ENCODE assay signal across 8 mouse cellular contexts in the genomic region with DNA sequence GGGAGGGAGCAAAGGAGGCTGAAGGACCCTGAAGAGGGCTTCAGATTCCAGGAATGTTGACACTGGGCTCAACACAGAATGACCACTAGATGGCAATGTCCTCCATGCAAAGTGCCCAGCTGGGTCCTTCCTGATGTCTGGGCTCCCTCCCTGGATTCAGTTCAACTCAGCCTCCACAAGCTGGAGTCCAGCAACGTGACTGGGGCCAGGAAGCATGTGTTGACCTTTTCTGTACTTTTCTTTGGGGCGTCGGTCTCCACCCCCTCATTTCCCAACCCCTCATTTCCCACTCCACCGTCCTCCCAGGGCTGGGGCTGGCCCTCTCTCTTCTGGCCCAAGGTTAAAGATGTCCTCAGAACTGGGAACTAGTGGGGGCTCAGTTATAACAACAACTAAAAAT. TPM values are rescaled to one million over a fixed set of nuclear protein-coding genes. Genes with fewer than 3 reads are reported as not detected.
A peak's percentile ranks its signal among the peaks of the same experiment; 100 is the strongest.
DNase-seq lines count a peak whose midpoint lies in the region; ATAC-seq and TF ChIP-seq lines count a peak whose summit lies in the region.

No protein-coding gene starts in this region.

- no peaks in the 10 kb centered on the region for H3K9me3 ChIP-seq in limb, embryonic 12.5 days
- H3K9me3 ChIP-seq in midbrain, embryonic 14.5 days (ENCODE audit: control insufficient read depth, low read length), result no peaks in the 10 kb centered on the region

- WGBS in bone marrow, adult 2 months, result 9% methylated on average over 4 of the region's 4 CpGs
- WGBS in limb, embryonic 12.5 days, result 6% methylated on average over 4 of the region's 4 CpGs
- WGBS in midbrain, embryonic 14.5 days, result 7% methylated on average over 4 of the region's 4 CpGs
- 31% methylated on average over 4 of the region's 4 CpGs for WGBS in spleen, adult 2 months

- no peaks in the 10 kb centered on the region for H3K36me3 ChIP-seq in limb, embryonic 12.5 days
- H3K36me3 ChIP-seq in midbrain, embryonic 14.5 days (ENCODE audit: control insufficient read depth, insufficient read depth, low read length), result no peaks in the 10 kb centered on the region
- H3K36me3 ChIP-seq in spleen, adult 2 months (ENCODE audit: control insufficient read depth, insufficient read depth, low read length), result no peaks in the 10 kb centered on the region

- H3K4me2 ChIP-seq in limb, embryonic 12.5 days, result no peak overlapping the region
- H3K4me2 ChIP-seq in midbrain, embryonic 14.5 days (ENCODE audit: low read length), result no peak overlapping the region

- no peaks in the 10 kb centered on the region for H3K27me3 ChIP-seq in limb, embryonic 12.5 days
- H3K27me3 ChIP-seq in midbrain, embryonic 14.5 days (ENCODE audit: control insufficient read depth, insufficient read depth, low read length), result no peaks in the 10 kb centered on the region
- H3K27me3 ChIP-seq in spleen, adult 2 months (ENCODE audit: control insufficient read depth, insufficient read depth, low read length), result no peaks in the 10 kb centered on the region; the same call in 1 of the 2 replicates

- TF ChIP-seq CTCF in bone marrow, adult 2 months (IDR thresholded peaks at IDR 0.05; ENCODE audit: control insufficient read depth, insufficient read depth, low read length), result peak; percentile 90
- peak; percentile 87 for TF ChIP-seq CTCF in embryonic fibroblast, embryonic 13.5 days (IDR thresholded peaks at IDR 0.05; ENCODE audit: borderline replicate concordance, insufficient read depth, low read length)
- TF ChIP-seq CTCF in spleen, adult 2 months (IDR thresholded peaks at IDR 0.05; ENCODE audit: extremely low read depth, insufficient read depth, insufficient read length, insufficient replicate concordance), result peak; percentile 70; the same call in 1 of the 2 replicates

- TF ChIP-seq POLR2A in bone marrow, adult 2 months (IDR thresholded peaks at IDR 0.05; ENCODE audit: borderline replicate concordance, control insufficient read depth, low read depth, low read length), result no peak
- TF ChIP-seq POLR2A in embryonic fibroblast, embryonic 13.5 days (IDR thresholded peaks at IDR 0.05; ENCODE audit: low read depth, low read length), result no peak
- TF ChIP-seq POLR2A in spleen, adult 2 months (IDR thresholded peaks at IDR 0.05; ENCODE audit: low read depth, low read length), result no peak

- no peak overlapping the region for H3K4me3 ChIP-seq in bone marrow, adult 2 months (replicated peaks; ENCODE audit: control insufficient read depth, low read depth, low read length)
- H3K4me3 ChIP-seq in embryonic fibroblast, embryonic 13.5 days (ENCODE audit: insufficient read depth, low read length), result no peak overlapping the region
- H3K4me3 ChIP-seq in limb, embryonic 12.5 days (replicated peaks), result no peak overlapping the region
- no peak overlapping the region for H3K4me3 ChIP-seq in midbrain, embryonic 14.5 days (replicated peaks; ENCODE audit: low read depth, low read length)
- H3K4me3 ChIP-seq in spleen, adult 2 months (ENCODE audit: extremely low read depth, insufficient read depth, insufficient read length), result no peak overlapping the region

- peak; percentile 41; the same call in 1 of the 2 replicates for ATAC-seq in limb, embryonic 12.5 days (ENCODE audit: insufficient number of reproducible peaks, insufficient read depth, low FRiP score, low TSS enrichment, low read depth)
- ATAC-seq in midbrain, embryonic 14.5 days (ENCODE audit: low FRiP score, low TSS enrichment), result peak; percentile 68

- H3K4me1 ChIP-seq in bone marrow, adult 2 months (ENCODE audit: control insufficient read depth, insufficient read depth, low read length), result peaks cover 1% of the 10 kb centered on the region; the same call in 1 of the 2 replicates
- 0 out of 2 replicates have a peak, but pooled peaks cover 4% of the 10 kb centered on the region for H3K4me1 ChIP-seq in embryonic fibroblast, embryonic 13.5 days (ENCODE audit: control insufficient read depth, insufficient read depth, low read length)
- peaks cover 21% of the 10 kb centered on the region for H3K4me1 ChIP-seq in limb, embryonic 12.5 days (replicated peaks)
- H3K4me1 ChIP-seq in midbrain, embryonic 14.5 days (ENCODE audit: control insufficient read depth, insufficient read depth, low read length), result no peaks in the 10 kb centered on the region
- no peaks in the 10 kb centered on the region for H3K4me1 ChIP-seq in spleen, adult 2 months (ENCODE audit: control insufficient read depth, insufficient read depth, insufficient read length)

- peak; percentile 75 for DNase-seq in 416B (ENCODE audit: low read depth)
- peak; percentile 90 to 91 for DNase-seq in heart, adult 9 months (ENCODE audit: low spot score in 2 of 2)
- peak; percentile 96 for DNase-seq in kidney, adult 9 months
- peak; percentile 93 for DNase-seq in midbrain, embryonic 14.5 days
- DNase-seq in spleen, adult 2 months (ENCODE audit: low read depth in 1 of 2, low spot score in 2 of 2), result peak in 1 of 2 experiments; percentile 14

- H3K9ac ChIP-seq in limb, embryonic 12.5 days (replicated peaks), result no peak overlapping the region
- H3K9ac ChIP-seq in midbrain, embryonic 14.5 days (replicated peaks; ENCODE audit: low read length), result no peak overlapping the region

- H3K27ac ChIP-seq in bone marrow, adult 2 months (ENCODE audit: control insufficient read depth, insufficient read depth, low read depth, low read length, poor library complexity), result no peak overlapping the region
- no peak overlapping the region for H3K27ac ChIP-seq in embryonic fibroblast, embryonic 13.5 days (ENCODE audit: insufficient read depth, low read length)
- H3K27ac ChIP-seq in limb, embryonic 12.5 days, result no peak overlapping the region
- H3K27ac ChIP-seq in midbrain, embryonic 14.5 days (replicated peaks; ENCODE audit: low read depth, low read length), result no peak overlapping the region
- no peak overlapping the region for H3K27ac ChIP-seq in spleen, adult 2 months (ENCODE audit: insufficient read depth, low read length)

RNA-seq across cellular contexts. Expression of gene Fbxo7, which starts 43.2 kb away (rescaled TPM):
- polyA plus RNA-seq in bone marrow, adult 2 months (2011; ENCODE audit: insufficient read depth, insufficient read length, low replicate concordance, missing spikeins), result 72.4 and 103 TPM in 2 replicates
- 14.3 and 15.5 TPM in 2 replicates for polyA plus RNA-seq in embryonic fibroblast, embryonic 13.5 days (2011; ENCODE audit: insufficient read length, low read depth, missing spikeins)
- 24.3 and 25.9 TPM in 2 replicates for polyA plus RNA-seq in limb, embryonic 12.5 days (2016; fragmentation: Nextera tagmentation; extraction: Ambion mirVana)
- polyA plus RNA-seq in midbrain, embryonic 14.5 days (2014; fragmentation: Nextera tagmentation; extraction: Ambion mirVana), result 18.9 and 19.6 TPM in 2 replicates
- 26.2 and 28.4 TPM in 2 replicates for polyA plus RNA-seq in spleen, adult 2 months (2012; rRNA removed)

RNA-seq across cellular contexts. Expression of gene Bpifc, which starts 53.2 kb away (rescaled TPM):
- 0.75 TPM in 1 of 2 replicates, not detected in the other for polyA plus RNA-seq in bone marrow, adult 2 months (2011; ENCODE audit: insufficient read depth, insufficient read length, low replicate concordance, missing spikeins)
- not detected in 2 replicates for polyA plus RNA-seq in embryonic fibroblast, embryonic 13.5 days (2011; ENCODE audit: insufficient read length, low read depth, missing spikeins)
- polyA plus RNA-seq in limb, embryonic 12.5 days (2016; fragmentation: Nextera tagmentation; extraction: Ambion mirVana), result 0.16 TPM in 1 of 2 replicates, not detected in the other
- not detected in 2 replicates for polyA plus RNA-seq in midbrain, embryonic 14.5 days (2014; fragmentation: Nextera tagmentation; extraction: Ambion mirVana)
- polyA plus RNA-seq in spleen, adult 2 months (2012; rRNA removed), result not detected in 2 replicates
